Mouse (Mus musculus) layer of hippocampus, adult 11-12 months (tissue): ENCODE measurements around the gene Rbfox2.
A peak's percentile ranks its signal among the peaks of the same experiment; 100 is the strongest.
"Not testable (repeated sequence)": the region's sequence is repeated elsewhere in the genome, so short reads cannot be mapped to it uniquely, and the experiment has no call there.

Experiments used
- DNase-seq: peaks from one replicate; pipeline ENCODE4 v3.0.0; 2022; ENCODE audit warnings: low spot score

Gene Rbfox2

DNA sequence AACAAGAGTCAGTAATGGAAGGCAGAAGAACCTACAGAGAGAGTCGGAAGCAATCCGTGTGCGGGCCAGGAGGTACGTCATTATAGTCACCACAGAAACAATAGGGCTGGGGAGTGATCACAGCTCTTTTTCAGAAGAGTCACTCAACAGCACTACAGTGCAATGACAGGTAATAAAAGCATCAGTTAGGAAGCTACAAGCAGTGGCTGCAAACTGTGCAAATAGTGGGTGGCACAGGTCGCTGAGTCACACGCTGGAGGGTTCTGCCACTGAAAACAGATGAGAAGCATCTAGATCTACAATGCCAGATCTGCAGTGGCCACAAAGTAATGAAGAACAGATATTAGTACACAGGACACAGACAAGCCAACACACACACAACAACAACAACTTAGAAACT is 32.9 kb downstream of the Rbfox2 start:
- no peak for DNase-seq

DNA sequence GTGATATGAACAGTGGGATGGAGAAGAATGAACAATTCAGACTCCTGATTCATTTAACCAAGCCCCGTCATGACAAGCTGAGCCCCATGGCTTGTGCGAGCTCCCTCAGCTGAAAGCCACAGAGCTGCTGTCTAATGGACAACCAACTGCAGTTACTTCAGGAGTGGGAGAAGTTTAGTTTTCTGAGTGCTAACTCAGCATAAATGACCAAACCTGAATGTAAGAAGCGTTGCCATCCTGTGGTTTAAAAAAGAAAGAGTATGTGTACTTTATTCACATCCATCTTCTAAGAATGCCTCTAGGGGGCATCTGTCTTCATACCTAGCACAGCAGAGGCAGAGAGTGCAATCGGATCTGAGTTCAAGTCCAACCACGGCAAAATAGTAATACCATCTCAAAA is 35.5 kb downstream of the Rbfox2 start:
- no peak for DNase-seq

DNA sequence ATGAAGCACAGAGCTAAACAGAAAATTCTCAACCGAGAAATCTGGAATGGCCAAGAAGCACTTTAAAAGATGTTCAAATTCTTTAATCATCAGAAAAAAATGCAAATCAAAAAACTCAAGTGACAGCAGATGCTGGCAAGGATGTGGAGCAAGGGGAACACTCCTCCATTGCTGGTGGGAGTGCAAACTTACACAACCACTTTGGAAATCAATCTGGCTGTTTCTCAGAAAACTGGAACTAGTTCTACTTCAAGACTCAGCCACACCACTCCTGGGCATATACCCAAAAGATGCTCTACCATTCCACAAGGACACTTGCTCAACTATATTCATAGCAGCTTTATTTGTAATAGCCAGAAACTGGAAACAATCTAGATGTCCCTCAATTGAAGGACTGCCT is 37.3 kb downstream of the Rbfox2 start:
- not testable (repeated sequence) for DNase-seq

DNA sequence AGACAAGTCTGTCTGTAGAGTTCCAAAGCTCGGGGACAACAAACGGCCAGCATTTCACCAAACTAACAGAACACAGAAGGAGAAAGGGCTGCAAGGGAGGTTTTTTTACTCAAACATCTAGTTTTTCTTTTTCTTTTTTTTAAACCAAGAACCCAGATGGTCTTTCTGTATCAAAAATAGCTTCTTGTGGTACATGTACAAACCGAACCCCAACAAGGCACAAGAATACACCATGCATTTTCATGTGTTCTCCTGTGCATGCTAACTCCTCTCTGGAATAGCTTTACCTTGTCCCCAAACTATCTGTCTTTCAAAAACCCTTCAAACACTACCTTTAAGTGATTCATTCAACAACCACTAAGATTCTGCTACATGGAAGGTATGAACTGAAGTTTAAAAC is 38.4 kb downstream of the Rbfox2 start:
- DNase-seq: no peak

DNA sequence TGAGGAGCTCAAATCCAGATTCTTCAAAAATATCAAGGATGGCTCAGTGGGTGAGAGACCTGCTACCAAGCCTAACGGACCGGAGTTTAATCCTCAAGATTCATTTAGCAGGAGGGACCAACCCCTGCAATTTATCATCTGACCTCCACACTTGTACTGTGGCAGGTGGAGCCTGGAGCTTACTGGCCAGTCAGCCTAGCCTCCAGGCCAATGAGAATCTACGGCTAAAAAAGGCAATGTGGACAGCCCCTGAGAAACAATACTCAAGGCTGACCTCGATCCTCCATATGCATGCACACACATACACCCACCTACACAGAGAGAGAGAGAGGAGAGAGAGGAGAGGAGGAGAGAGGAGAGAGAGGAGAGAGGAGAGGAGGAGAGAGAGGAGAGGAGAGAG is 41.5 kb downstream of the Rbfox2 start:
- DNase-seq: no peak

DNA sequence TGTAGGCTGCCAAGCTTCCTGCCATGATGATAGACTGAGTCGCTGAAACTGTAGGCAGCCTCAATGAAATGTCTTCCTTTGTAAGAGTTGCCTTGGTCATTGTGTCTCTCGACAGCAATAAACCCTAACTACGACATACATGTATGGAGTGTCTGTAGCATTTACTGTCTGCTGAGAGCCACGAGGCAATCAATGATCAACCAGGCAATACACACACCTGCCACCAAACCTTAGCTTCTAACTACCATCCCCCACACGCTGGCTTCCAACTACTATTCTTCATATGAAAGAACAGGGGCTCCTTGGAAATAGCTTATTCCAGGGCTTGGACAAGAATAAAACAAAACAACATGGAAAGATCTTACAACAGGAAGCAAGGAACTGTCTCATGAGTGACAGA is 42.5 kb downstream of the Rbfox2 start:
- no peak for DNase-seq

DNA sequence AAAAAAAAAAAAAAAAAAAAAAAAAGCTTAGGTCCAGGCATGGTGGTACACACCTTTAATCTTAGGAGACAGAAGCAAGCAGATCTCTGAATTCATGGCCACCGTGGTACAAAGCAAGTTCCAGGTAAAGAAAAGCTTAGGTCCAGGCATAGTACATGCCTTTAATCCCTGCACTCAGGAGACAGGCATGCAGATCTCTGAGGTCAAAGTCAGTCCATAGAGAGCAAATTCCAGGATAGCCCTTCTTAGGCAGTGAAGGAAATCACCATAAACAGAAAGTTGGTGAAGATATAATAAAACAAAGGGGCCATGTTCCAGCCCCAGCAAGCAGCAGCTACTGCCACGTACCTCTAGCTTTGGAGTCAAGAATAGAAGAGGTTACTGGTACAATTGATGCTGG is 44.0 kb downstream of the Rbfox2 start:
- DNase-seq: no peak

DNA sequence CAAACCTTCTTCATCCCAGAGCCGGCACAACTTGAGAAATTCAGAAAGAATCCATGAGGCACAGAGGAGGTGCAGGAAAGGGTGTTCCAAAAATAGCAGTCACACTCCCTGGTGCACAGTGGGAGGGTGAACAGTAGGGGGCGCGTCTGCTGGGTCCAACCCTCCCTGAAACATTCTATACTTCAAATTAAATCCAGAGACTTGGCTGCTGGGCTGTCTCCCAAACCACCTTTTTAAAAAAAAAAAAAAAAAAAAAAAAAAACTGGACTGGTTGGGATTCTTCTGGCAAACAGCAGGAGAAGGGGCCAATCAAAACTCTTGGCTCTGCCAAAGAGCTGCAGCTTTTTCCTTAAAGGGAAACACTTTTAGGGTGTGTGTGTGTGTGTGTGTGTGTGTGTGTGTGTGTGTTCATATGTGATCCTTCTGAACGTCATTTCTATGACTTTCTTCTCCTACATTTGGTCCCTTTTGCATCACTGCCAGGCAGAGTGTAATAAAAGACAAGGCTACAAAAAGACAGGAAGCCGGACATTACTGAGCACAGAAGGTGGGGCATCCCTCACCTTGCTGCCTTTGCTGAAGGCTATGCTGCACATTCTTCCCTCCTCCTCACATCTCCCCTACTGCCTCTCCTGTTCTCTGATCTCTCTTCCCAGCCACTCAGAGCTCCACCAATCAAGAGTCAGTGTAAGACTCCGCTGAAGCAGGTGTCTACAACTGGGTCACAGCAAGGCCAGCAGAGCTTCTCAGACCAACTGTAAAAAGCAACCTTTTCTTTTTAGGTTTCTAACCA is 49.2 kb downstream of the Rbfox2 start:
- peak; percentile 69 for DNase-seq

DNA sequence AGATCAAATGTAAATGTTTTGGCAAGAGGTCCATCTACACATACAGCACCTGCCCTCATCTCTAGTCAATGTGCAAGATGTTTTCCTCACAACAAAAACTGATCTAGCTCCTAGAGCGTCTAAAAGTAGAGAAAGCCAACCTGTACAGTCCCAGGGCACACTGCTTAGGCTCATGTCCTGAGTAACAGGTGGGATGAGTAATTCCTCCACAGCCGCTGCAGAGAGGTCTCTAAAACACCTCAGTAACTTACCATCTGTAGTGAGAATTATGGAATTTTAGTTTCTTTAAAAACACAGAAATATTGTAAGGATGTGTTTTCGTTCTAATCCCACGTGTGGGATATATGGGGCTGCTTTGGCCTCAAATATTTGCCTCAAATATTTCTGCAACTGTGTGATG is 50.0 kb downstream of the Rbfox2 start:
- no peak for DNase-seq

DNA sequence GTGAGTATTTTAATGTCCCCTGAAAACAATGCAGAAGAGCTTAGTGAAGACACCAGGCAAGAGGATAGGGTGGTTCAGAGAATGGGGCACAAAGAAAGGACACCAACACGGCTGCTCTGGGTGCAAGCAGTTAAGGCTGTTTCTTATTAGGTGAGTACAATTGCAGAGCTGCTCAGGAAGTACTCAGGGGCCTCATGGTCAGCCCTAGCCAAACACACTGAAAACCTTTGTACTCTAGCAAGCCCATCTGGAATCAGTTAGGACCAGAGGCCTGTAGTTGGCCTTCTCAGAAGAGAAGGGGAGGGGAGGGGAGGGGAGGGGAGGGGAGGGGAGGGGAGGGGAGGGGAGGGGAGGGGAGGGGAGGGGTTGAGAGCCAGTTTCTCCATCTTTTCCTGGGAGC is 52.2 kb downstream of the Rbfox2 start:
- no peak for DNase-seq

DNA sequence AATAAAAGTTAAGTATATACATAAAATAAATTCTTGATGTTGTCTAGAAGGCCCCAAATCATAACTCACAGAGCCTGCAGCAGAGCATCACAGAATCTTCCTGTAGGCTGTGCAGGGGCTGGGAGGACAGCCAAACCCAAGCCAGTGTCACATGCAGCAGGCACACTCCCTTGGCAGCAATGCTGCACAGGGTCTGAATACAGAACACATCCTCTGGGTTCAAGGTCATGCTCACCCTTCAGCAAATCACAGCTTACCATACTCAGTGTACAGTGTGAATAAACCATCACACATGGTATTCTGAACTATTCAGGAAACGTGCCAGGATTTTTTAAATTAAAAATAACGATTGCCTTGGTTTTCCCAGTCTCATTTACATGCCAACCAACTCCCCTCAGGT is 52.7 kb downstream of the Rbfox2 start:
- DNase-seq: peak; percentile 41

DNA sequence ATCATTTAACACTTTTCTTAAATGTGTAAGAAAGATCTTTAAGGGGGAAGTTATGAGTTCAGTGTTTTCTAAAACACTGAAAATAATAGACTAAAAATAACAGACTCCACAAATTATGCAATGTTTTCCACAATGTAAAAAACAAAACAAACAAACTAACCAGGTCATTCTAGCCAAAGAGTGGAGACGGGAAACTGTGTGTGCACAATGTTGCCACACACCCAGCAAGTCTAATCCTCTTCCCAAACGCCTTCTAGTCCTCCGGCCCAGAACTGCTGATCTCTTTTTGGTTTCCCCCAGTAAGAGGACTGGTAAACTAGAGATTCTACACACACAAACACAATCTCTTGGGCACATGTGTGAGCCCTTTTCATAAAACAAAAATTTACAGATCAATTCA is 55.1 kb downstream of the Rbfox2 start:
- DNase-seq: no peak

DNA sequence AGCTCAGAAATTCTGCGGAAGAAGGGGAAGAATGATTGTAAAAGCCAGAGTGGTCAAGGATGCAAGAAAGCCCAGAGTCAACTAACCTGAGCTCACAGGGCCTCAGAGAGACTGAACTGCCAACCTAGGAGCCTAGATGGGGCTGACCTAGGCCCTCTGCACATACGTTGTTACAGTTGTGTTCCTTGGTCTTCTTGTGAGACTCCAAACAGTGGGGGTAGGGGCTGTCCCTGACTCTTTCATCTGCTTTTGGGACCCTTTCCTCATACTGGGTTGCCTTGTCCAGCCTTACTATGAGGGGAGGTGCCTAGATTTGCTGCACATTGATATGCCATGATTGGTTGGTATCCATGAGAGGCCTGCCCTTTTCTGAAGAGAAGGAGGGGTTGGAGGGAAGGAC is 56.0 kb downstream of the Rbfox2 start:
- DNase-seq: no peak

DNA sequence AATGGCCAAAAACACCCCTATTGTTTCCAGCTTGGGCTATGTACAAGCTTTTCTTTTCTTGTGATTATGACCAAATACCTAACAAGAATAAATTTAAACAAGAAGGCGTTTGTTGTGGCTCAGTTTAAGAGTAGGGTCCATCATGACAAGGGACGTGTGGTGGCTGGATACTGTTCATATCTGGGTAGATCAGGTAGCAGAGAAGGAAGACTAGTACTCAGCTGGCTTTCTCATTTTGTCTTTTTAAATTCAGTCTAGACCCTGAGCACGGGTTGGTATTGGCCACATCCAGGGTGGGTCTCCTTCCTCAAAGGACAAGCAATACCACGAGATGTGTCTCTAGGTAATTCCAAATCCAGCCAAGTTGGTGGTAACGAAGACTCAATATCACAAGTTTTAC is 57.4 kb downstream of the Rbfox2 start:
- no peak for DNase-seq

DNA sequence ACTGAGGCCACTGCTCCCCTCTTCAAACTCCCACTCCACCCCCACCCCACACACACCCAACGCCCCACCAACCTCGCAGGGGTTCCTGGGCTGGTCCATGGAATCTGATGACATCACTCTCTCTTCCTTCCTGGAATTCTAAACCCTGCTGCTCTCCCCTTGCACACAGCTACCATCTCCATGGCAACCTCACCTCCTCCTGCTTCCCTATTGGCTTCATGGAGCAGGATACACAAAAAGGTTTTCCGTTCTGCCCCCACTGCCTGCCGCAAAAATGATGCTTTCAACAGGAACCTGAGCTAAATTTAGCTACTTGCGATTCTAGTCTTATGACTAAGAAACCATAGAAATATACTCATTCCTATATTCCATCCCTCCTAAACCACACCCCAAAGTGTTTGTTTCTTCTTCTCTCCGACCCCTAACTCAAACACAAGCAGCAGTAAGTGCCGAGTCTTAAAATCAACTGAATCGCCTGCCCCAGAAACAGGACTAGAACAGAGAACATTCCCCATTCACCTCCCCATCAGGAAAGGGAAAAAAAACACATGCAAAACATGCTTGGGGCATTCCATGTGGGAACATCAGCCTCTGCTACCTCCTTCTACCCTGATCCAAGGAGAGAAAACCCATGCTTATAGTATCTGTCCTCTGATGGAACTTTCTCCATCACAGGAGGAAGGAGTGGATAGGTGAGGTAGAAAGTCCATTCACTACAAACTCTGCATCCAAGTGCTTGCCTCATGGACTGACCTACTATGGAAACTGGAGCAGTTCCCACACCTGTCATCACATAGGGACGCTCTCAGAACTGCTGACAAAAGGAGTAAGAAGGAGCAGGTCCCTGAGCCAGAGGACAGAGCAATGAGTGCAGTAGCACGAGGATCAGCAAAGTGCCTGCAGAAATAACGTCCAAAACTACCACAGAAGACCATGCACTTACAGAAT is 61.1 kb downstream of the Rbfox2 start:
- peak; percentile 82 for DNase-seq

DNA sequence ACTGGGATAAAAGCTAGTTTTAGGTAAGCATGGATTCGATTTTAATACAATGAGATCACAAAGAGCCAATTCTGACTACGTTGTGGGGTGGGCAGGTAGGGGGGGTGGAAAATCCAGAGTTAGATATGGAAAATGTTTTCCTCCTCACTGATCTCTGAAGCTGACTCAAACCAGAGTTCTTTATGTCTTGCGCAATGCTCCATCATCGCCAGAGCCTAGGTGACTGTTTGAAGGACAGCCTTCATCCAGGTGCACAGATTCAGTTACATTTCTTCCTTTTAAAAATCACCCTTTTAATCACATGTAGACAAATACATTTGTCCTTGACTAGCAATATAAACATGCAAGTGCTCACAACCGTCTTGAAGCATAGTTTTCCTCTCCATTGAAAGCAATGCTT is 62.2 kb downstream of the Rbfox2 start:
- DNase-seq: no peak

DNA sequence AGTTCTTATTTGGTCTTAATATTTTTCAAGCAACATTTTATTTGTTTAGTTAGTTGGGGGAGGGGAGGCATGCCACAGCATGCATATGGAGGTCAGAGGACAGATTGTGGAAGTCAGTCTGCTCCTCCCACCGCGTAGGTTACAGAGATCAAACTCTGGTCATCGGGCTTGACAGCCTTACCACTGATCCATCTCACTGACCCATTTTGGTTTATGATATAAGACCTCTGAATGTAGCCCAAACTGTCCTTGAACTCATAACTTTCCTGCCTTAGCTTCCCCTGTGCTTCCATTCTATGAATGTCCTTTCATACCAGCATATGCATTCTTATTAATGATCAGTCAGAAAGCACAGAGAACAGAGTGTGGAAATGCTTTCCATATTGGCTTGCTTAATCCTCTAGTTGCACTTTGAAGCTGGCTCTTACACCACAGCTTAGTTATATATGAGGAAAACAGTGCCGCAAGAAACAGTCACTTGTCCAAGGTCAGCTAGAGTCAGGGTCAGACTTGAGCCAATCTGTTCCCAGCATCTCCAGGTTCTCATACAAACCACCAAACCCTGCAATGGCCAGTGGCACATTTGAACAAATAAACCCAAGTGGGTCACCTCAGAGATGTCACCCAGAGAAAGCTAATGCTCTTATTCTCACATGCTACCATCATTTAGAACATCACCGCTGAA is 62.8 kb downstream of the Rbfox2 start:
- DNase-seq: no peak

DNA sequence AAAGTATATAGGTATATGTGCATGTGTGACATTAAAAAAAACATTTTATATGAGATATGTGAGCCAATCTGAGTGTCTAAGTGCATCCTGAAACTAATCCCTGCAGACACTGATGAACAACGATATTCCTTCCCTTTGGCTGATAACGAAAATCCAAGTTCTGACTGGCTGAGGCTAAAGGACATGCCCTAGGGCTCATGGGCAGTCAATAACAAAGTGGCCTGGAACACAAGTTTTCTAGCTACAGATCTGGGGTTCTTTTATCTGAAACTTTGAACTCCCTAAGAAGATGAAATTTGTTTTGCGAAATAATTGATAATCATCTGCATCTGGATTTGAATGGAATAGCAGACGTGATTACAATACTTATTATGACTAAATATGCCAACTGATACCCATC is 66.2 kb downstream of the Rbfox2 start:
- DNase-seq: no peak

DNA sequence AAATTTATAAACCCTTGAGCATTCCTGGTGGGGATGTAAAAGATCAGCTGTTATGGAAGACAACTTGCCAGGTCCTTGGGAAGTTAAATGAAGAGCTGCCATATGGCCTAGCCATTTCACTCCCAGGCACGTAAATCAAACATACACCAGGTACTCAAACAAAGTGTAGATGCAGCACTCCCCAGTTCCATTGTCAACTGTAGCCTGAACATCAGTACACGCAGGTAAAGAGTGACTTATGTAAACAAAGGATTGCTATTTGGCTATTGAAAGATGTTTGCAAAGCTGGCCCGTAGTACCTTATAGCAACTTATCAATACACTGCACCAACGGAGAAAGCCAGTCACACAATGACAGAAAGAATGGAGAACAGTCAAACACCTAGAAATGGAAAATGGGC is 67.2 kb downstream of the Rbfox2 start:
- no peak for DNase-seq

DNA sequence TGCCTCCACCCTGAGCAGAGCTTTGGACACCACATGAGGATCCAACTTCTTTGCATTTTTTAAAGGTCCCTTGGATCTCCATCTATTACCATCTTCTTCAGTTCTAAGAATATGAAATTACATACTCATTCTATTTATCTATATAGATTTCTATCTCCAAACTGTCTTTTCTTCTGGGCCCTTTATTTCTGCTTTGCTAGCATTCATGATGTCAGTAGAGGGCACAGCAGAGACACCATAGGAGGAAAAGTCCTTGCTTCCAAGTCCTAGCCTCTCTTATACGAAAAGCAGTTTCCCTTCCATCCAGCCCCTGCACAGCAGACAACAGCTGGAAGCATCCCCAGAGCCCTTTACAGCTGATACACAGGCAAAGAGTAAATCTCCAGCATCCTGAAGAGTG is 69.1 kb downstream of the Rbfox2 start:
- DNase-seq: no peak

DNA sequence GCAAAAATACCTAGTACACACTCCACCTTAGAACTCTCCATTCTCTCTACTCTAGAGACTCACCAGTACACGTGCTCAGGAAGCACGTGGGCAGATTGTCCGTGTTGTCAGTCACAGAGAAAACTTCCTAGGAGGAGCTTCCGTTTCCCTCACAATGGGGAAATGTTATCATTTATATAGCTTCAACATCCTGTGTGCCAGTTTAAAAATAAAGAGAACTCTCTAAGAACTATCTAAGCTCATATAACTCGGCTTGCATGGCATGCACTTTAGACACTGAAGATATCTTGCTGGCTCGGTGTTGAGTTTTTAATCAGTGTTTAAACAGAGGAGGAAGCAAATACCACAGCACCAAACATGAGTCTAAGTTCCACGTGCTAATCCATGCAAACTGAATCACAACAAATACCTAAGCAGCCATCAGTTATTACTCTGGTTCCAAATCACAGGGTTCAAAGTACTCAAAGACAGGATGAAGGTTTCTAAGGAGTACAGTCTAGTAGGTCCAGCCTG is 70.7 kb downstream of the Rbfox2 start:
- DNase-seq: no peak

DNA sequence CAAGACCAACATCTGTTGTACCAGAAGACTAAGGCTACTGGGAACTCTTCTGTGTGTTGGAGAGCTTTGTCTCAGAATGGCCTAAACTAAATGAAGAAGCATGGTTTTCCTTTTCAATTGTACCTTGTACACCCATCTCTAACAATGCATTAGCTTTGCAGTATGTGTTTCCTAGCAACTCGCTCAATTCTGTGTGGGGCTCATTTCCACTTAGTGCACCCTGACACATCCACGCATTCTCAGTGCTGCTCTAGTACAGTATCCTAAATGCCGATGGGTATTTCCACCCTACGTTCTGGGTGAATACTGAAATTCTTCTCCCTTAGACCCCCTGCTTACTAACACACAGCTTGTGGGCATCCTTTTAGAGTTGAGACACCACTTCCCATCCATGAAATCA is 71.3 kb downstream of the Rbfox2 start:
- no peak for DNase-seq

DNA sequence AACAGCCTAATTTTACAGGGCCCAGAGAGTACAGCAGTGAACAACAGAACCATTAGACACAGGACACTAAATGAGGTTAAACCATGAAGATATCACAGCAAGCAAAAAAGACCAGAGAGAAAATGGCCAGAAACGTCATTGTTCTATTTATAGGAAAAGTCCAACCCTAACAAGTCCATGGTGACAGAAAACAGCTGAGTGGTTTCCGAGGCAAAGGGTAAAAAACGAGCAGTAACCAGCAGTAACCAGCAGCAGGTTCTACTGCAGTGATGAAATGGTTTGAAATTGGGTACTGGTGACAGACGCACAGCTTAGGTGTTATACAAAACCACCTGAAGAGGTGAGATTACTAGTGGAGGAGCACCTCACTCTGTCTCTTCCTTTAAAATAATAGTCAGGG is 72.5 kb downstream of the Rbfox2 start:
- DNase-seq: no peak
